Mouse (Mus musculus): ENCODE data around the gene Gpr108.

Gpr108 gene

DNA sequence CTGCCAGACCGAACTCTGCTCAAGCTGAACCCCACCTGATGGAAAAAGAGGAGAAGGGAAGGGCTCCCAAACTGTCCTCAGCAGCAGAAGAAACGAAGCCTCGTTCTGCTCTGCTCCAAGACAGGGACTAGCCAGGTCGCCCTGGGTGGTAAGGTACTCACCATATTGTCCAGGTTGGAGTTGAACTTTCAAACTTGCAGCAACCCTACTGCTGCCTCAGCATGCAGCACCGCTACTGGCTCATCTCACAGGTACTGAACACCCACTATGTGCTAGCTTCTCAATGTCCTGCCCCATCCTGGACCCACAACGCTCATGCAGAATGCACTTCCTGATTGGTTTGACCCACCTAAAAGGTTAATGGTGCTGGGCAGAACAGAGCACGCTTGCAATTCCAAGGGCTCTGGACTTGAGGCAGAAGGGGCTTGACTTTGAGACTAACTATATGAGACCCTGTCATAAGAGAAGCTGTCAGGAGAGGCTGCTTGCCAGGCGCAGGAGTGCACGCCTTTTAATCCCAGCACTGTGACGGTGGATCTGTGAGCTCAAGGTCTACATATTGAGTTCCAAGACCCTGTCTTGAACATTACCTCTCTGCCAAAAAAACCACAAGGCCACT is 2.8 kb downstream of the Gpr108 start:
- DNase-seq (ENCODE audit: low read depth): no peak

DNA sequence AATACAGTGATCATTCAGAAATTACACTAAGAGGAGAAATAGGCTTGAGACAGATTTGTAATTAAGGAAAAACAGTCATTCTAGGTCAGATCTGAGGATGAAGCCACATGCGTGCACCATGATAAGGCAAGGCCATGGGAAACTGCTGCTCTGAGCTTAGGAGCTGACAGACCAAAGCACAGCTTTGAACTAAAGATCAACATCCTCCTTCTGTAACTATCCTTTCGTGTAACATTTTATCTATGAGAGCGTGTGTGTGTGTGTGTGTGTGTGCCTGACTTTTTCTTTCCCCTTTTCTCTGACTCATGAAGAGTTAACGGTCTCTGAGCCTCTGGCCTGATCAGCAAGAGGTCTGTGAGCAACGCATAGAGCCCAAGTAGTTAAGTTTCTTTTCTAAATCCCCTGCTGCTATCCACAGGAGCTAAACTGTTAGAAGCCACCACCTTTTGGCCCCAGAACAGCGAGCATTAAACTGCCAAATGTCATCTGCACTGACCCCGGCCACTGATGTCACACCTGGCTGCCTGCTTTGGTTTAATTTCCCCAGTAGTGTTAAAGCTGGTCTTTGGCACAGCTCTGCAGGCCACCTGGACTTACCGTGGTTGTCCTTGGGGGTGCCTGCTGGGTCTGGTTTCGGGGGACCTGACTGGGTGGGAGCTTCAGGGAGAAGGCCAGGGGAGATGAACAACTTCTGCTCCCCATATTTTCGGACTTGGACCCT is 4.4 kb downstream of the Gpr108 start:
- no peak for DNase-seq (ENCODE audit: low read depth)

DNA sequence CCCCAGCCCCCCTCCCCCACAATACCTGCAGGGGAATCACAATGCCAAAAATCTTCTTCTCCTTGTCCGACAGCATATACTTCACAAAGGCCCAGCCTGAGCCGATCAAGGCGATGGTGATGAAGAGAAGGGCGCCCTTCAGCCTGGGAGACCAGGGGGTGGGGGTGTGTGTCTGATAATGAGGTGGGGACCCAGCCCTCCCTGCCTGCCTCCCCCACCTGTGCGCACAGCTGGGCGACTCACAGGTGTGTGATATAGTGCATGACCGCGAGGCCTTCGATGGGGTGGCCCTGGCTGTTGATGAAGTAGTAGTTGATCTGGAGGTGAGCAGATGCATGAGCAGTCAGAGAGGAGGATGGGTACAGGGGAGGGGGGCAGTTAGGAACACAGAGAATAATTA is 11.1 kb downstream of the Gpr108 start:
- no peak for DNase-seq (ENCODE audit: low read depth)

DNA sequence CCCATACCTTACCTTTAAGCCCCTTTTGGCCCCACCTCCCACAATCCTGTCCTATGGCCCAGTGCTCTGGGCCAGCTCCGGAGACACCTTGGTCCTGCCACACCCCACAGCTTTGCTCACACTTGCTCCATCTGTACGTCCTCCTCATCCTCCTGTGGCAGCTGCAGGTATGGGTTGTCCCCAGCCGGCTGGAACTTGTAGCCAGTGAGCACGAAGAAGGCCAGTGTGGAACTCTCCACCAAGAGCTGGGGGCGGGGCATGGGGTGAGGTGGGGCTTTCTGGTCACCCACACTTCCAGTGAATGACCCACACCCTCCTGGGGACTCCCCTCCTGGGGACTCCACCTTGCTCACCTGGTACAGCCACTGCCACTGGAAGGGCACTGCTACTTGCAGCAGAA is 12.4 kb downstream of the Gpr108 start:
- no peak for DNase-seq (ENCODE audit: low read depth)

DNA sequence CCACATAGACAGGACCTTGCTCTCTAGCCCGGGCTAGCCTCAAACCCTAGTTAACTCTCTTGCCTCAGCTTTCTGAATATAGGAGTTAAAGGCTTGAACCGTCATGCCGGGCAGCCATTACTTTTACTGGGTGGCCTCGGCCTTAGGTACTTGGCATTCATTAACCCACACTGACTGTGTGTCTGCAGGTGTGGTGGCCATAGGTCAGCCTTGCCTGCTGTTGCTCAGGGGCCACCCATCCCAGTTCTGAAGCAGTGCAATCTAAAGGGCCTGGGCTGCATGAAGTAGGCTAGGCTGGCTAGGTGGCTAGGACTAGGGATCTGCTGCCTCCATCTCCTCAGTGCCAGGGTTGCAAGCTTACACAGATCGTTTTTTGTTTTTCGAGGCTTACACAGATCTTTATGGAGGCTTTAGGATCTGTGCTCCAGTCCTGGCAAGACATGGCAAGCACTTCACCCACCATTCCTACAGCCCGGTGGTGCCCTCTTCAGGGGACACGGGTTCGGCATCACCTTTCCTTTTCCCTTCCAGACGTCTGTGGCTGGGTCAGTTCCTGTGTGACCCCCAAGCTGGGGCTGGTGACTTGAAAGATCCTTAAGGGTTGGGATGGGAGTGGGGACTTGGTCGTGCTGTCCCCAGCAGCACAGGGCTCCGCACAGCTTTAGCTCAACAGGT is 13.9 kb downstream of the Gpr108 start:
- DNase-seq (ENCODE audit: low read depth): no peak

DNA sequence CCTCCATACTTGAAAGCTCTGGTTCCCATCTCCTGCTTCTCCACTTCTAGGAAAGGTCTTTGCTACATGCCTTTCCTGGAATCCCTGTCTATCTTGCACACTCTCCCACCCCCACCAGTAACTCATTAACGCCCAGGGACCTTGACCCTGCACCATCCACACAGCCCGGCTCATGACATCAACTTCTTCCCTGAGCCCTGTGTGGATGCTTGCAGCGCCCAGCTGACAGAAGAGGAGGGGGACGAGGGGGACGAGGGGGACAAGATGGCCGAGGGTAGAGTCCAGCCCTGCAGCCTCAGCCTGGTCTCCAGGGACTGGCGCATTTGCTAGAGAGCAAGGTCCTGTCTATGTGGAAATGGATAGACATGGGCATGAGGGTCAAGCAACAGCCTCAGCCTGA is 15.2 kb downstream of the Gpr108 start:
- DNase-seq (ENCODE audit: low read depth): no peak

DNA sequence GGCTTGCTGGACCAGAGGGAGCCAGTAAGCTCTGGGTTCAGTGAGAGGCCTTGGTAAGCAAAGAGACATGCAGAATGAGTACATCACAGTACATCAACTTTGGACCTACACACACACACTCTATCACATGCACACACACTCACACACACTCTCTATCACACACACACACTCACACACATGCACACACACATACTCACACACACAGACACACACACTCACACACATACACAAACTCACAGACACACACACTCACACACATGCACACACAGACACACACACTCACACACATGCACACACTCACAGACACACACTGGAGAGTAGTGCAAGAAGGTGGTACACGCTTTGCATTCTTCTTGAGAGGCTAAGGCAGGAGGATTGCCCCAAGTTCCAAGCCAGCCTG is 16.0 kb downstream of the Gpr108 start:
- no peak for DNase-seq (ENCODE audit: low read depth)

DNA sequence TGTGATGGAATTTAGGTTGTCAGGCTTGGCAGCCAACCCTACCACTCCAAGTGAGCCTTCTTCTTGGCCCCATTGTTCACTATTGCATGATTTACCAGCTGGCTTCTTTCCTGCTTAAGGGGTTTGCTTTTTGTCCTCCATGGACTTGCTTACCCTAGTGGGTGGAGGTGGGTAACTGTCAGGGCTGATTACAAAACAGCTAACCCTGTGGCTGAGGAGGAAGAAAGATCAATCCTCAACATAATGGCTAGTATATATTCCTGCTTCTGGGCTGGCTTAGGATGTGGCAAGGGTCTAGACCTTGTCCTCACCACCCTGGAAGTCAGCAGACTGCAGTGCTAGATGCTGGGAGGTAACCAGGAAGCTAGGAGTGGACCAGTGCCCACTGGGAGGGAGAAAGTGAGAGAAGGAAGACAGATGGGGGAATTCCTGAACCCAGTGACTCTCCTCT is 16.9 kb downstream of the Gpr108 start:
- peak; percentile 66 for DNase-seq (ENCODE audit: low read depth)

DNA sequence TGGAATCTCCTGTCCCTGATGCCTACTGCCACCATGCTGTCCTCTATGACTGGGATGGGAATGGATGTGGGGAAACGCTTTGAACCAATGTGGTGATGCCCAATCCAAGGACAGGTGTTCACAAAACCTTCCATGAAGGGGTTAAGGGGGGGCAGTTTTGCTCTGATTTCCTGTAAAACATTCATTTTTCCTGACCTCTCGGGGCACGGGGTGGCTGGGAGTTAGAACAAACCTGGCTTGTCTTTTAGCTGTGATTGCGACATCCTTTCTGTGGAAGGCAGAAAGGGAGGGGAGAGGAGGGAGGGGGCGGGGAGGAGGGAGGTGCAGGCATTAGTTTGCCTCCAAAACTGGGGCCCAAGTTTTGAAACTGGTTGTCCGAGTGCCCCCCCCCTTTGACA is 17.5 kb downstream of the Gpr108 start:
- no peak for DNase-seq (ENCODE audit: low read depth)

DNA sequence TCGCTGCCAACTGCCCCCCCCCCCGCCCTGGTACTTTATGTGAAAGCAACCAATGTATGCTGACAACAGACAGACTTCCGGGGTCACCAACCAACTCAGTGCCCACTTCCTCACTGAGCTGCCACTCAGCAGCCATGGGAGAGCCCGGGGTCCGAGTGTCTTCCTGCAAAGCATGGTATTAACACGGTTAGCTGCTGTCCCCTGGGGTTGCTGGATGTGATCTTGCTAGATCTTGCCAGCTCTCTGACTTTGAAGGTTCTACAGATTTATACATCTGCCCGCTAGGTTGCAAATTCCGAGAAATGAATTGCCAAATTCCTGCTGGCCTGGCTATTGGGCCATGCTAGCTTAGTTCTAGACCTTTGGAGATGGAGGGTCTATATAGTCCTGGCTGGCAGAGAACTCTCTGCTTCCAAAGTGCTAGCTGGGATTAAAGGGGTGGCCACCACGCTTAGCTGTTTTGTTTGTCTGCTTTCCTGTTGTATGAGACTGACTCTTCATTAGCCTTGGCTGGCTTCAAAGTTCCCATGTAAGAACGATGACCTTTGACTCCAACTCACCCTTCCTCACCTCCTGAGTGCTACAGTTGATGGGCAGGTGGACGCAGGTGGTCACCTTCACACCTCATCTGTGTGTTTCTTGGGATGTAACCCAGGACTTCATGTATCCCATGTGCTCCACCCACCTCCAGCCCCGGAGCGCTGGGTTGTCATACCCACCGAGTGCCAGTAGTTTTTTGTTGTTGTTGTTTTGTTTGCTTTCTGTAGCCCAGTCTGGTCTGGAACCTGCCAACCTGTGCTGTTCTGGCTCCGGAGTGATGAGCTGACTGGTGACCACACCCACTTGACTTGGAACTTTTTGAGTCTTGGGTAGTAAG is 18.2 kb downstream of the Gpr108 start:
- no peak for DNase-seq (ENCODE audit: low read depth)

DNA sequence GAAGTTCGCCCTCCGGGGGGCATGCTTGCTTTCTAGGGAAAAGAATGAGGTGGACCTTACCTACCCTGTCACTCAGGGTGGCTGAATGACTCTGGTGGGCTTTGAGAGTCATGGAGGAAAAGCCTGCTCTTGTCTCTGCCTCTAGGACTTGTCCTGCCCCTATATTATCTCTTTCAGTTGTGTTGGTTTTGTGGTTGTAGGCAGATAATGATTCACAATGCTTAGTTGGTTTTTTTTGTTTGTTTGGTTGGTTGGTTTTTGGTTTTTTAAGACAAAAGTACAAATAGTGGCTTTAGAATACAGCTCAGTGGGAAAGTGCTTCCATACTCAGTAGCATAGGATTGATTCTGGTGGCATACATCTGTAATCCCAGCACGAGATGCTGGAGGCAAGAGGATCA is 19.4 kb downstream of the Gpr108 start:
- no peak for DNase-seq (ENCODE audit: low read depth)

DNA sequence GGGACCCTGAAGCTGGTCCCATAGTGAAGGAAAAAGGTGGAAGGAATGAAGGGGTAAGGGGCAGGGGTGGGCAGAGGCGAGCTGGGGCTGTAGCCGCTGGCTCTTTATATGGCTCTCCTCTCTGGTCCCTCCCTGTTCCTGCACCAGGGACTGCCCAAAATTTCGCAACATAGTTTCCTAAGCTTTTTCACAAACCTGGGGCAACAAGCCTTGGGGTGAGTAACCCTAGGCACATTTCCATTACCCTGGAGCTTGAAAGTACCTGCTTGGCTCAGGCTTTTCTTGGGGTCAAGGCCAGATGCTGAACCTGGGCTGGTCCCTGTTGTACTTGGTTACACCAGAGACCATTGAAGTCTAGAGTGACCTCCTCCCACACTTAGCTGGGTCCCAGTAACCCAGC is 20.2 kb downstream of the Gpr108 start, which contains the start of gene C3:
Gene C3, minus strand, starts transcription at position 123 of the 400 bp plus-strand sequence.
- DNase-seq (ENCODE audit: low read depth): peak; percentile 73

DNA sequence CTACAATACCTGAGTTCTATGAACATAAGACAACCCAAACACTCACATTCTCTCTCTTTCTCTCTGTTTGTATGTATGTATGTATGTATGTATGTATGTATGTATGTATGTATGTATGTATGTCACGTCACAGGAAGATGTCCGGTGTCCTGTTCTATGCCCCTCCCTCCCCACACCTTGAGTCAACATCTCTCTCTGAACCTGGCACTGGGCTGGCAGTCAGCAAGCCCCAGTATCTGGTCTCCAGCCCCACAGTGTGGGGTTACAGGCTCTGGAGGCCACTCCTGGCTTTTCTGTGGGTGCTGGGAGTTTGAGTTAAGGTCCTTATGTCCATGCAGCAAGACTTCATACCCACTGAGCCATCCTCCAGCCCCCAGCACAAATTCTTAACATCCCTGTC is 20.8 kb downstream of the Gpr108 start:
- DNase-seq (ENCODE audit: low read depth): no peak

DNA sequence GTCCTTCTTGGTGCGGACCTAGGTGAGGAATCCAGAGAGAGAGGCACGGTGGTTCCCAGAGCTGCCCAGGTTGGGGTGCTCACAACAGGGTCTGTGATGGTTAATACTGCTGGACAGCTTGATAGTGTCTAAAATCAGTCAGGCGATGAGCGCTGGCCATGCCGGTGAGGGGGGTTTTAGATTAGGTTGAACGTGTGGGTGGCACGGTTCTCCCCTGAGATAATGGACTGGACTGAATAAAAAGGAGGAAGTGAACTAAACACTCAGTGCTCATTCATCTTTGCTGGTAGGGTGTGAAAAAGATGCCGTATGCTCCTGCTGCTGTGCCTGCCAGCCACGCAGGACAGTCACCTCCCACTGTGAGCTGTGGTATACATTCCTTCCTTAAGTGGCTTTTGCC is 24.9 kb downstream of the Gpr108 start:
- no peak for DNase-seq (ENCODE audit: low read depth)

DNA sequence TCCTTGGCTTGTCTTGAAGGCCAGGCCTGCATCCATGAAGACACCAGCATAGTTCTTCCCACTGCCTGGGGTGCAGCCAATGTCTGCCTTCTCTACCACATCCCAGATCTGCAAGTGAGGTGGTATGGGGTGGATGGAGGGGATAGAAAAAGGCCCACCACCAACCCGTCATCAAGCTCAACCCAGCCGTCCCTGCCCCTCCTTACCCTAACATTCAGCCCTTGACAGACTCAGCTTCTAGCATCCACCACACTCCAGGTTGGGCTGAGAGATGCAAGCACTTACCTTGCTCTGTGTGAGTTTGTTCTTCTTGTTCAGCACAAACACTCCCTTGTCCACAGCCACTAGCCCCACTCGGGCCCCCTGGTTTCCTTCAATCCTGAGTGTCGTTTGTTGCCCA is 26.3 kb downstream of the Gpr108 start:
- DNase-seq (ENCODE audit: low read depth): no peak

DNA sequence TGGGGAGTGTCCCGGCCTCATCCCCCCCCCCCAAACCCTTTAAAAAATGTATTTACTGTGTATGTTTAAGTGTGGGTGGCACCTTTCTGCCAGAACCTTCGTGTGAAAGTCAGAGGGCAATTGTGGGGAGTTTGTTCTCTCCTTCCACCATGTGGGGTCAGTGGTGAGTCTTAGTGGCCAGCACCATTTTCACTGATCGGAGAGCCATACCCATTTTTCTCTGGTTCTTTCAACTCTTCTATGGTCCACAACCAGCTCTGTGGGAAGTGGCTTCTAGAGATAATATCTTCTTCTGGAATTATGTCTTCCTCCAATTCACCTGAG is 28.4 kb downstream of the Gpr108 start:
- DNase-seq (ENCODE audit: low read depth): no peak

DNA sequence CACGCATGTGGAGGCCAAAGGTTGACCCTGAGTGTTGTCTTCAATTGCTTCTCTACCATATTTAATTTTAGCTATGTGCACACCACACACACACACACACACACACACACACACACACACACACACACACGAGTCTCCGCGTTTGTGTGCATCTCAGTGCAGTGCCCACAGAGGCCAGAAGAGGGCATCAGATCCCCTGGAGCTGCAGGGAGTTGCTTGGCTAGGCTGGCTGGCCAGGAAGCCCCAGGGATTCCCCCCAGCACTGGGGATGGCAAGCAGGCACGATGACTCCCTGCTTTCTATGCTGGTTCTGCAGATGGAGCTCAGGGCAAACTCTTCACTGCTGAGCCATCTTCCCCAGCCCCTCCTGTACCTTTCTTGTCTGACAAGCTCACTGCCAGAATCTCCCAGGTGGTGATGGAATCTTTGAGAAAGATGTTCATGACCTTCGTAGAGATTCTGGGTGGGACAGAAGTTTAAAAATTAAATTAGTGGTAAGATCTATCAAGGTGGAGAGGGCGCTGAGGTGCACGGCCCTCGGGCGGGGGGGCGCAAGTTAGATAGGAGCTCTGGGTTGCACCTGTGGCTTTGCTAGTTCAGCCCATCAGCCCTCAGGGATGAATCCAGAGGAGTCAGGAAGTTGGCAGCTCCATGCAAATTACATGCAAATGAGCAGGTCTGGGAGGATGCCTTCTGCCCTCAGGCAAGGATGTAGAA is 28.9 kb downstream of the Gpr108 start:
- no peak for DNase-seq (ENCODE audit: low read depth)

DNA sequence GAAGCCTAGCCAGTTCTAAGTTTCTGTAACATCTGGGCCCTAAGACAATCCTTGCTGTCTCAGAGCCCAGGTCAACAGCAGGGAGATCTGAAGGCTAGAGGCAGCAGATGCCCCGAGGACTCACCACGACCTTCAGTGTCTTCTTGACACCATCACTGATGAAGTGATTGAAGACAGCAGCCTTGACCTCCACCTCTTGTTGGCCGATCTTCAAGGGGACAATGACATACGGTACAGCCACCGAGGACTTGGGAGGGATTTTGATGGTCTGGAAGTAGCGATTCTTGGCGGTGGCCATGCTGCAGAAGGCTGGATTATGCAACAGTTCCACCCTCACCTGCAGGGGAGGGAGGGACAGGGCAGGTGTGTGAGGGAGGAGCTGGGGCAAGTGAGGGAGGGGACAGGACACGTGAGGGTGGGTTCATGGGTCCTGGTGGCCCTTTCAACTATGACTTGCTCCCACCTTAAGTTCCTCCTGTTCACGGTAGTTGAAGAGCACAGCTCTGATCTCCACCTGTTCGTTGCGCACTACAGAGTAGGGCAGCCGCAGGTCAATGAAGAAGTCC is 29.8 kb downstream of the Gpr108 start:
- DNase-seq (ENCODE audit: low read depth): no peak

DNA sequence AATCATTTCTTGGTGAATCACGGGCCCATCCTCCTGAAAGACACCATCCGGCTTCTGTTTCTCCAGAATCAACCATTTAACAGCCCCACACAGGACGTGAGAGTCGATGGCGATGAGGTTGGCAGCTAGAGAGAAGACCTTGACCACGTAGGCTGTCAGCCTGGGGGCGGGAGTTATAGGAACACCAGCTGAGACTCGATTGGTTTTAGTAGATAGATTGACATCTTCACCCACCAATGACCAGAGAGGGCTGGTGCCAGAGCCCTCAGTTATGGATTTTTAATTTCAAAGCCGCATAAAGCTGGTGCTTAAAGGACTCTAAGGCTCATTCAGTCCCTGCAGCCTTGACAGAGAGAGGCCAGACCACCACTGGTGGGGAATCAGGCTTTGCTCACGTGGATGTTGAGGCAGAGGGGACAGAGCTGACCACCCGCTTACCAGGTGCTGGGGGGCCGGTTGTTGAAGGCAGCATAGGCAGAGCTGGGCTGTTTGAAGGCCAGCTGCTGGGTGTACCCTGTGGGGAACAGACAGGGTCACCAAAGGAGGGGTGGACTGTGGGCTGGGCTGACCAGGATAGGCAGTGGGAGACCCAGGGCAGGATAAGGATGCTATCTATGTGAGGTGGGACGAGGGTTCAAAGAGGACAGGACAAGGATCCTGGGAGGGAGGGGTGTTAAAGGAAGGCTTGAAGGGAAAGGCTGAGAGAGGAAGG is 33.4 kb downstream of the Gpr108 start:
- no peak for DNase-seq (ENCODE audit: low read depth)

DNA sequence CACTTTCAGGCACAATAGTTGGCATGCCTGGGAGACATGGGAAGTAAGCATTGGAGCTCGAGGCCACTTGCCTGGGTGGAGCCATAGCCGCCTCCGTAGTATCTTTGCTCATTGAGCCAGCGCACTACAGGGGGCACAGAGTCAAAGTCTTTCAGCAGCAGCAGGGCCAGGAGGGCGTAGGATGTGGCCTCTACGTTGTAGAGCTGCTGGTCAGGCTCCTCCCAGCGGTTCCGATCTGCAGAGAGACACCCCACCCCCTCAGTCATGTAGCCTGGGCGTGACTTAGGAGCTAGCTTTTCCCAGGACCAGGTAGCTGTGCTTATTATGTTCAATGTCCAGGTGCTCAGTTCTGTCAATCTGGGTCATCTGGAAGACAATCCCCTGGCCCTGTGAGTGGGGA is 36.7 kb downstream of the Gpr108 start:
- no peak for DNase-seq (ENCODE audit: low read depth)

DNA sequence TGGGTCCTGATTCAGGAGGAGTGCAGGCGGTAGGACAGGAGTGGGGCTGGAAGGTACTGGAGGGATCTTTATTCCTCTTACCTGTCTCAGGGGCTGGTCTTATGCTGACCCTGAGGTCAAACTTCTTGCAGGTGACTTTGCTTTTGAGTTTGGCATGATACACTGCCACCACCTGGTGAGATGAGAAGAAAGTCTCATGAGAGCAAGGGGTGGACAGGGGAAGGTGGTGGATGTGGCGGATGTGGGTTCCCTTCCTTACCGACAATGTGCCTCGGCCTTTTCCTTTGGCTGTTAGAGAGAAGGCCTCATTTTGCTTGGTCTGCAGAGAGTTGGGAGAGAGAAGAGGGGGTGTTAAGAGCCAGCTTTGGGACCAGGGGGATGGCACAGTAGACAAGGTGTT is 38.9 kb downstream of the Gpr108 start:
- no peak for DNase-seq (ENCODE audit: low read depth)
